Mouse (Mus musculus) heart, postnatal 14 days (tissue): ENCODE data around the gene Paqr9. TPM values are rescaled to one million over a fixed set of nuclear protein-coding genes. Genes with fewer than 3 reads are reported as not detected.
A peak's percentile ranks its signal among the peaks of the same experiment; 100 is the strongest.
"Not testable (repeated sequence)": the region's sequence is repeated elsewhere in the genome, so short reads cannot be mapped to it uniquely, and the experiment has no call there.

Source experiments
- DNase-seq, 2 experiments: peaks; one replicate each; pipeline ENCODE4 v3.0.0; 2021 to 2022
- intact Hi-C: fragments of 180-260 bp; cut with DNase I; formaldehyde crosslinking; loops from one replicate; pipeline ENCODE4 v1.15.1; 2025
- long read RNA-seq, 2 experiments: library from polyadenylated mRNA; stranded (forward); transcript quantifications; one replicate each; pipeline ENCODE4 v2.0.0; 2021
- total RNA-seq, 2 experiments: library from RNA; stranded (reverse); gene quantifications; 2 replicates each; pipeline ENCODE4 v1.2.3; 2021

Gene Paqr9
- 10 to 100 TPM; 48.8 to 50.6 TPM for total RNA-seq
- long read RNA-seq, experiment 1, full-length matches to known transcripts: 136 of 137 reads
- long read RNA-seq, experiment 1, partial matches to known transcripts: 0 of 137 reads
- long read RNA-seq, experiment 1, other reads (novel, unspliced or antisense): 1 of 137 reads
- long read RNA-seq, experiment 2, full-length matches to known transcripts: 144 of 146 reads
- long read RNA-seq, experiment 2, partial matches to known transcripts: 0 of 146 reads
- long read RNA-seq, experiment 2, other reads (novel, unspliced or antisense): 2 of 146 reads

GRCm38 (mm10) chr9:95559059-95559935, at the start of gene Paqr9:
Gene Paqr9 (plus strand): TSS chr9:95559657.
- intact Hi-C loops: no loop called here
- peak; percentile 31 to 51 for DNase-seq

GRCm38 (mm10) chr9:95510693-95511404, 48.6 kb upstream of the Paqr9 start:
- intact Hi-C loops: loop anchor here (5.0 kb wide), 1 partner anchor 346 kb away; the partner anchor contains the start of gene Atr
- DNase-seq: no peak

- peak; percentile 97 to 98 for DNase-seq
- intact Hi-C loops: loop anchor here (5.0 kb wide), 1 partner anchor 346 kb away; the partner anchor contains the start of gene Atr
These were observed 47.8 kb upstream of the Paqr9 start, which contains the start of gene U2surp for GRCm38 (mm10) chr9:95511472-95512330. Gene U2surp (minus strand): TSS chr9:95511996.

GRCm38 (mm10) chr9:95512331-95513030, 47.0 kb upstream of the Paqr9 start:
- no peak for DNase-seq
- intact Hi-C loops: loop anchor here (5.0 kb wide), 1 partner anchor 345 kb away; the partner anchor contains the start of gene Atr

- no peak for DNase-seq
- intact Hi-C loops: loop anchor here (5.0 kb wide), 1 partner anchor 344 kb away; the partner anchor contains the start of gene Atr
These were observed 45.7 kb upstream of the Paqr9 start for GRCm38 (mm10) chr9:95513776-95514175.

GRCm38 (mm10) chr9:95514361-95514760, 45.1 kb upstream of the Paqr9 start:
- not testable (repeated sequence) for DNase-seq
- intact Hi-C loops: loop anchor here (5.0 kb wide), 1 partner anchor 343 kb away; the partner anchor contains the start of gene Atr

- DNase-seq: no peak
- intact Hi-C loops: no loop called here
These were observed 38.9 kb upstream of the Paqr9 start for GRCm38 (mm10) chr9:95520563-95520962.

- no peak for DNase-seq
- intact Hi-C loops: no loop called here
These were observed 38.4 kb upstream of the Paqr9 start for GRCm38 (mm10) chr9:95521031-95521430.

GRCm38 (mm10) chr9:95521566-95521965, 37.9 kb upstream of the Paqr9 start:
- intact Hi-C loops: no loop called here
- no peak for DNase-seq

GRCm38 (mm10) chr9:95522561-95522960, 36.9 kb upstream of the Paqr9 start:
- DNase-seq: no peak
- intact Hi-C loops: no loop called here

- DNase-seq: no peak
- intact Hi-C loops: loop anchor here (5.0 kb wide), 1 partner anchor 327 kb away; no protein-coding TSS in a partner anchor
These were observed 34.1 kb upstream of the Paqr9 start for GRCm38 (mm10) chr9:95525376-95525775.

- DNase-seq: peak; percentile 39 to 61
- intact Hi-C loops: loop anchor here (5.0 kb wide), 1 partner anchor 326 kb away; no protein-coding TSS in a partner anchor
These were observed 33.5 kb upstream of the Paqr9 start for GRCm38 (mm10) chr9:95525961-95526360.

GRCm38 (mm10) chr9:95527676-95528075, 31.8 kb upstream of the Paqr9 start:
- intact Hi-C loops: loop anchor here (5.0 kb wide), 1 partner anchor 325 kb away; no protein-coding TSS in a partner anchor

GRCm38 (mm10) chr9:95531144-95531543, 28.3 kb upstream of the Paqr9 start:
- no peak for DNase-seq
- intact Hi-C loops: loop anchor here (5.0 kb wide), 1 partner anchor 166 kb away; no protein-coding TSS in a partner anchor

More at GRCm38 (mm10) chr9:95527676-95528075, 31.8 kb upstream of the Paqr9 start:
- DNase-seq: no peak

GRCm38 (mm10) chr9:95533817-95534216, 25.6 kb upstream of the Paqr9 start:
- intact Hi-C loops: loop anchor here (5.0 kb wide), 1 partner anchor 163 kb away; no protein-coding TSS in a partner anchor

GRCm38 (mm10) chr9:95539176-95539800, 20.2 kb upstream of the Paqr9 start:
- intact Hi-C loops: no loop called here
- no peak for DNase-seq

More at GRCm38 (mm10) chr9:95533817-95534216, 25.6 kb upstream of the Paqr9 start:
- no peak for DNase-seq

- intact Hi-C loops: loop anchor here (5.0 kb wide), 1 partner anchor 147 kb away; no protein-coding TSS in a partner anchor
- peak; percentile 53 to 72 for DNase-seq
These were observed 19.0 kb upstream of the Paqr9 start for GRCm38 (mm10) chr9:95540487-95540886.

- no peak for DNase-seq
- intact Hi-C loops: loop anchor here (5.0 kb wide), 1 partner anchor 146 kb away; no protein-coding TSS in a partner anchor
These were observed 18.2 kb upstream of the Paqr9 start for GRCm38 (mm10) chr9:95541208-95541607.
